Mouse (Mus musculus): ENCODE data around the gene Ntsr2. TPM values are rescaled to one million over a fixed set of nuclear protein-coding genes. Genes with fewer than 3 reads are reported as not detected.
A peak's percentile ranks its signal among the peaks of the same experiment; 100 is the strongest.

Ntsr2 gene
- polyA plus RNA-seq, 1 experiment from 2014 or later: 0.13 TPM

DNA sequence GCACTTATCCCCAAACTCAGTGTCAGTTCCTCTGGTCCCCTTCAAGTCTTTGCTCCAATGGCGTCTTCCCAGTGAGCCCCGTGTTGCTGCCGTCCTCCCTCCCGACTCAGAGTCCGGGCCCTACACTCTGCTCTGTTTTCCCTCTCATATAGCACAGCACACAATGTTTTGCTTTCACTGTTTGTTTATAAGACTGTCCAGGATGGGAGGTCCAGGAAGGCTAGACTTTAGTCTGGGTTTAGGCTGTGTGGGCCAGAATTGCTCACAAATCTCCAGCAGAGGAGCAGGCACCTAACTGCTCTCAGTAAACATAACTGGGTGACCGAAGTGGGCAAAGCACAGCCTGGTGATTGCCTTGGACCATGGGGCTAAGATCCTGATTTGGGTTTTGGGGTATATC, 19.9 kb upstream of the Ntsr2 start:
- no peak overlapping the region for H3K27ac ChIP-seq
- no peak overlapping the region for H3K4me2 ChIP-seq
- H3K9me3 ChIP-seq (replicated peaks): no peaks in the 10 kb centered on the region
- no peak overlapping the region for H3K4me3 ChIP-seq
- H3K36me3 ChIP-seq: no peaks in the 10 kb centered on the region
- H3K27me3 ChIP-seq: no peaks in the 10 kb centered on the region
- WGBS: 83% methylated on average over 6 of the region's 6 CpGs
- peaks cover 10% of the 10 kb centered on the region for H3K4me1 ChIP-seq (replicated peaks)
- ATAC-seq (replicated peaks; ENCODE audit: insufficient number of reproducible peaks, insufficient read depth, low FRiP score, low read depth): no peak
- H3K9ac ChIP-seq: no peak overlapping the region

DNA sequence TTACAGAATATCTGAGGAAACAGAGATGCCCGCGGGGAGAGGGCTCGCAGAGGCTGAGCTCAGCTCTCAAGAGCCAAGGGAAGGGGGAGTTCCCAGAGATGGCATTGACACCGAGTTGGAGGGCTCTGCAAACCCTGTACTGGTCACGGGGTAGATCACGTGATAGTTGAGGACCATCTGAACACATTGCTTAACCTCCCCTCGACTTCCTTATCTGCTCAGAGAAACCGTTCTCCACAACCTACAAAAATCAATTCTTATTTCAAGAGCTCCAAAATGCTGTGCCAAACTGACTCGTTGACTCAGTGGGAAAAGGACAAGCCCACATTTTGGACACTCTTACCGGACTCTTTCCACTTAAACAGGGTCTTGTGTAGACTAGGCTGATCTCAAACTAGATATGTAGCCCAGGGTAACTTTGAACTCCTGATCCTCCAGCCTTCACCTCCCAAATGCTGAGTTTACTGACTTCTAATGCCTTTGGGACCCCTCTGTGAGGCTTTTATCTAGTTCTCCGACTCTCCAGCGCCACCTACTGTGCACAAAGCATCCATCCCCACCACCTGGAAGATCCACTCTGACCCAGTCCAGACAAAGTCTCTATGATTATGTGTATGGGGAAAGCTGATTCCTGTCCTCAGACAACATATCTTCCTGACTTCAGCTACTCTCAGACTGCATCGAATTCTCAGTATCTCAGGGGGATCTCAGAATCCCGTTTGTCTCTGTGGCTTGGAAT, 18.9 kb upstream of the Ntsr2 start:
- H3K4me1 ChIP-seq (replicated peaks): peaks cover 16% of the 10 kb centered on the region
- no peaks in the 10 kb centered on the region for H3K27me3 ChIP-seq
- no peak for ATAC-seq (replicated peaks; ENCODE audit: insufficient number of reproducible peaks, insufficient read depth, low FRiP score, low read depth)
- H3K4me2 ChIP-seq: no peak overlapping the region
- H3K9ac ChIP-seq: no peak overlapping the region
- H3K27ac ChIP-seq: no peak overlapping the region
- H3K36me3 ChIP-seq: no peaks in the 10 kb centered on the region
- 52% methylated on average over 14 of the region's 14 CpGs for WGBS
- no peak overlapping the region for H3K4me3 ChIP-seq
- H3K9me3 ChIP-seq (replicated peaks): no peaks in the 10 kb centered on the region

DNA sequence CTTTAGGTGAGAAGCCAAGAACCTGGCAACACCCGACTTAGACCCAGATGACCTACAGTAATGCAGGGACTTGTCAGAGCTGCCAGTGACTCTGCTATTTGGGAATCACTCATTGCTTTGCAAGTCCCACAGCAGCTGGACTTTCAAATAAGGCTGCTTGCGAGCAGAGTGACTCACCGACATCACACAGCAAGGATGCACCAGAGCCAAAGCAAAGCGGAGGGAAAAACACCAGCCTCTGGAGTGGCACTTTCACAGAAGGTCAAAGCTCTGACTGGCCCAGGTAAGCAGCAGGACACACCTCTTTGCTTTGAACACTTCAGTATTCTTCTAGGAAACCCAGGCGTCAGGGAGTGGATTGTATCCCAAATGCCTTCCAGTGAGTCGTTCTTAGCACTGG, 17.4 kb upstream of the Ntsr2 start:
- ATAC-seq (replicated peaks; ENCODE audit: insufficient number of reproducible peaks, insufficient read depth, low FRiP score, low read depth): no peak
- no peak overlapping the region for H3K4me3 ChIP-seq
- H3K4me1 ChIP-seq (replicated peaks): peaks cover 6% of the 10 kb centered on the region
- no peaks in the 10 kb centered on the region for H3K9me3 ChIP-seq (replicated peaks)
- H3K36me3 ChIP-seq: no peaks in the 10 kb centered on the region
- H3K27ac ChIP-seq: no peak overlapping the region
- H3K9ac ChIP-seq: no peak overlapping the region
- H3K27me3 ChIP-seq: no peaks in the 10 kb centered on the region
- 65% methylated on average over 6 of the region's 6 CpGs for WGBS
- no peak overlapping the region for H3K4me2 ChIP-seq

DNA sequence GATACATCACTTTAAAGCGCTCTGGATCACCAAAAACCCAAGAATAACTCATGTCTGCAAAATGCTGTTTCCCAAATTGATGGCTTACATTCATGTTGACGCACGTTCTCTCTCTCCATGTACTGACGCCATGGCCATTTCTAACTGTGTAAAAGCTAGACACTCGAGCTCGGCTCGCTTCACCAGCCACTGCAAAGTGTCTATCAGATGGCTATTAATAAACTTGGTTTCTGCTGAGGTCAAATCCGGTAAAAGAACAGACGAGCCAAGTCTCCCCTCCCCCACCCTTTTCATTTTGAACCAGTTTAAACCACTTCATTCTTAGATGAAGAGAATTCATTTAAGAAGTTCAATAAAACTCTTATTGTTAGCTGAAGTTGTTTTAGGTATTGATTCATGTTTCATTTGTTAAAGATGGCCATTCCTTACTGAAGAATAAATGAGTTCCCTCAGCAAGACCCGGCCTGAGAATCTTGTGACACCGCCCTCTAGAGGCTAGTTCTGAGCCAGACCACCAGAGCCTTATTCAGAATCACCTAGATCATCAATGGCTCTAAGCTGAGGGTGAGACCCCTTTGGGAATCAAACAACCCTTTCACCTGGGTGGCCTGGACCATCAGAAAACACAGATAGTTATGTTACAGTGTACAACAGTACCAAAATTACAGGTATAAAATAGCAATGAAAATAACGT, 14.0 kb upstream of the Ntsr2 start:
- no peak for ATAC-seq (replicated peaks; ENCODE audit: insufficient number of reproducible peaks, insufficient read depth, low FRiP score, low read depth)
- Histone ChIP-seq H3K9ac (no peak overlapping the region), H3K27me3 (no peaks in the 10 kb centered on the region), H3K4me3 (no peak overlapping the region), H3K4me2 (peak overlapping the region; percentile 12; the same call in 1 of the 2 replicates), H3K36me3 (no peaks in the 10 kb centered on the region), H3K9me3 (replicated peaks) (no peaks in the 10 kb centered on the region), H3K4me1 (replicated peaks) (peaks cover 16% of the 10 kb centered on the region), H3K27ac (no peak overlapping the region)
- WGBS: 48% methylated on average over 12 of the region's 12 CpGs

DNA sequence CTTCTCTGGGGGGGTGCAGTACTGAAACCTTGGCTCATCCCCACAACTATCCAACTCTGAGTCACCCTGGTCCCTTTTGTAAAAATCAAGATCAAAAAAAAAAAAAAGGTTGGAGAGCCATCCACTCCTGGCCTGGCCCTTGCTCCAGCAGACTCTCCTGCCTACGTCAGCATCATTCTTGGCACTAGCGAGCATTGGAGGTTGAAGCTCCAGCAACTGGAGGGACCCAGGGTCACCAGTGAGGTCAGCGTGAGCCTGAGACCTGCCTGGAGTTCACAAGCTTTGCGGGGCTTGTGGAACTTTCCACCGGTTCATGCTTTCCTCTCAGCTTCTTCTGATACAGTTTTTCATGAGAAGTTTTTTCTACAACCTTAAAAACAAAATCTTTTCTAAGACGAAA, 13.1 kb upstream of the Ntsr2 start:
- Histone ChIP-seq H3K4me1 (replicated peaks) (peaks cover 22% of the 10 kb centered on the region), H3K27ac (no peak overlapping the region), H3K9me3 (replicated peaks) (no peaks in the 10 kb centered on the region), H3K27me3 (no peaks in the 10 kb centered on the region), H3K4me3 (no peak overlapping the region), H3K36me3 (no peaks in the 10 kb centered on the region), H3K4me2 (no peak overlapping the region), H3K9ac (no peak overlapping the region)
- no peak for ATAC-seq (replicated peaks; ENCODE audit: insufficient number of reproducible peaks, insufficient read depth, low FRiP score, low read depth)
- 93% methylated on average over 6 of the region's 6 CpGs for WGBS

DNA sequence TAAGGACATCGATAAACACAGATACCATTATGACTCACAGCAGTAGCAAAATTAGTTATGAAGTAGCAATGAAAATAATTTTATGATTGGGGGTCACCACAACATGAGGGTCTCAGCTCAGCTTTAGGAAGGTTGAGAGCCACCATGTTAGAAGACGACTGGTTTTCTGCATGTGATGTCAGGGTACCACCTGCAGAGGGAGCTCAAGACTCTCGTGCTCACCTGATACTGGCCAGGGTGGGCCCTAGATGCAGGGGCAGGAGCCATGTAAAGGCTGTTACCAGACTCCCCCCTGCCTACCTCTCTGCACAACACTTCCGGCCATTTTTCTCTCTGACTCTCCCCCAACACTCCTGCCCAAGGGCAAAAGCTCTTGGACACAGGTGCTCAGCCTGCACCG, 11.2 kb upstream of the Ntsr2 start:
- WGBS: 58% methylated on average over 5 of the region's 5 CpGs
- Histone ChIP-seq H3K4me2 (no peak overlapping the region), H3K27me3 (no peaks in the 10 kb centered on the region), H3K36me3 (no peaks in the 10 kb centered on the region), H3K9ac (no peak overlapping the region), H3K4me3 (no peak overlapping the region), H3K27ac (no peak overlapping the region), H3K9me3 (replicated peaks) (no peaks in the 10 kb centered on the region), H3K4me1 (replicated peaks) (peaks cover 24% of the 10 kb centered on the region)
- no peak for ATAC-seq (replicated peaks; ENCODE audit: insufficient number of reproducible peaks, insufficient read depth, low FRiP score, low read depth)

DNA sequence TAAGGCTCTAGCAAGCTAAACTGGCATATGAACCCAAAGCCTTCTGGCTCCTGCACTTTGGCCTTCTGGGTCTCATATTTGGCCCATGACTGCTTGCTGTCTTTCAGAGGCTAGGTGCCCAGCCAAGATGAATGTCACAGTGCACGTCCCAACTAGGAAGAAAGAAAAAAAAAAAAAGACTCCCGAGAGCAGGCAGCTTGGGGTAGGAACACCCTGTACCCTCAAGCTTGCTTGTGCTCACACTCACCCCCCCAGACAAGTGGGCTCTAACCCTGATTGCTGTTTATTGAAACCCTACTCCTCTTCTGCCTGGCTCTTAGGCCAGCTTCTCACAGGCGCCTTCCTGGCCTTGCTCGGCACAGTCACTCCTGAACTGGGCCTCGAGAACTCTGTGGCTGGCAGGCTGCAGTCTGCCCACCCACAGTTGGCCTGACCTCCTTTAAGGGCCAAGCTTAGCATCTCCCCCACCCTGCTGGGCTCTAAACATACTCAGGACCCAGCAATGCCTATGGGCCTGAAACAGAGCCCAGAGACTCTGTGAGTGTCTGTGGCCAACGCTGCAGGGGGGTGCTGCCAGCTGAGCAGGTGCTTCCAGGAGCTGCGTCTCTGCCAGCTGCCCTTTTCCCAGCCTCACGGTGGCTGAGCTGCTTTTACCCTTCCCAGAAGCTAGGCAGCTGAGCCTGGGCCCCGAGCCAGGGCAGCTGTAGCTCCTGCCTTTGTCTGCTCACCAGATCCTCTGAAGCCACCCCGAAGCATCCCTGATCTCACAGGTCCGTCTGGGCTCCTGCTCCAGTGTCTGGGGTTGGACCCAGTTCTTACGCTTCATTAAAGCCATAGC, 9.5 kb upstream of the Ntsr2 start:
- peaks cover 23% of the 10 kb centered on the region for H3K4me1 ChIP-seq (replicated peaks)
- no peak overlapping the region for H3K4me2 ChIP-seq
- H3K9me3 ChIP-seq (replicated peaks): no peaks in the 10 kb centered on the region
- H3K36me3 ChIP-seq: no peaks in the 10 kb centered on the region
- H3K27me3 ChIP-seq: no peaks in the 10 kb centered on the region
- ATAC-seq (replicated peaks; ENCODE audit: insufficient number of reproducible peaks, insufficient read depth, low FRiP score, low read depth): peak; percentile 60; the same call in 1 of the 2 replicates
- H3K9ac ChIP-seq: peak overlapping the region; percentile 36
- H3K4me3 ChIP-seq: no peak overlapping the region
- H3K27ac ChIP-seq: peak overlapping the region; percentile 83
- 34% methylated on average over 12 of the region's 12 CpGs for WGBS

DNA sequence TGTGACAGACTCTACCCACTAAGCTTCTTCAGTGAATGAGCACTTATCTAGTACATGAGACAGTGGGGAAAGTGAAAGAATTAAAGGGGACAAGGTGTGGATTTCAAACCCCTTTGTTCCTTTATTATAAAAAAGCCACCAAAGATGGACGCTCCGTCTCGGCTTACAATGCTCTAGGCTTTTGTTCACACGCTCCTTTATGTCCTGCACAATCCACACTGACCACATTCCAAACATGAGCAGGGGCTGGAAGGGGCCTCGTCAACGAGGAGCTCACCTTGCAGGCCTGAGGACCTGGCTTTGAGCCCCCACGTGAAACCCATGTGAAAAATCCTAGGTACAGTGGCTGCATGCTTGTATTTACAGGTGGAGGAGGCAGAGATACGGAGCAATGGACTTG, 8.5 kb upstream of the Ntsr2 start:
- Histone ChIP-seq H3K27ac (0 out of 2 replicates have a peak overlapping the region, but pooled peaks have one; percentile 83), H3K4me3 (no peak overlapping the region), H3K9me3 (replicated peaks) (no peaks in the 10 kb centered on the region), H3K9ac (no peak overlapping the region), H3K4me2 (no peak overlapping the region), H3K4me1 (replicated peaks) (peaks cover 24% of the 10 kb centered on the region), H3K36me3 (no peaks in the 10 kb centered on the region), H3K27me3 (no peaks in the 10 kb centered on the region)
- 71% methylated on average over 8 of the region's 8 CpGs for WGBS
- no peak for ATAC-seq (replicated peaks; ENCODE audit: insufficient number of reproducible peaks, insufficient read depth, low FRiP score, low read depth)

DNA sequence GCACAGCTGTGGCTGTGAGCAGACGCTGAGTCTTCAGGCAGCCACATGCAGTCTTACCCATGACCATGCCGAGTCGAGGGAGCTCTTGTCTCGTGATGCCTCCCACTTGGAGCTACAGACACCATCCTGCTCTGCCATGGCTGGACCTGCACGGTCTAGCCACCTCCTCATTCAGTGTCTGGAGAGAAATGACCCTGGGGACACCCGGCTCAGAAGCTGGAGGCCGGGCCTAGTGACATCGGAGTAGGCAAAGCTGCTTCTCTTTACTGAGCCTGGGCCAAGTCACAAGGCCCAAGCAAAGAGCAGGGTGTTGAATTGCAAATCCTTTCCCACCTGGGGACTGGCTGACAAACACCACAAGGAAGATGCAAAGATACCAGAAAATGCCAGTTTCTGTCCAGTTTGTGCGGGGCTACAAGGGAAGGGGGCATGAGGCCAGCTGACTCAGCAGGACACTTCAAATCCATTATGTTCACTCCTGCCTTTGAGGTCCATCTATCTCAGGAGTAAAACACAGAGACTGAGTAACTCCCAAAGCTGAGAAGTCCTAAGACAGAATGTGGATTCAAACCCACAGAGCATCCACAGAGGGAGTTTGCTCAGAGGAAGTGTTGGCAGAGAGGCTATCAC, 6.3 kb upstream of the Ntsr2 start:
- no peak overlapping the region for H3K27ac ChIP-seq
- H3K4me2 ChIP-seq: no peak overlapping the region
- WGBS: 49% methylated on average over 9 of the region's 9 CpGs
- H3K4me3 ChIP-seq: no peak overlapping the region
- H3K9ac ChIP-seq: no peak overlapping the region
- ATAC-seq (replicated peaks; ENCODE audit: insufficient number of reproducible peaks, insufficient read depth, low FRiP score, low read depth): no peak
- H3K36me3 ChIP-seq: no peaks in the 10 kb centered on the region
- no peaks in the 10 kb centered on the region for H3K27me3 ChIP-seq
- peaks cover 29% of the 10 kb centered on the region for H3K4me1 ChIP-seq (replicated peaks)
- no peaks in the 10 kb centered on the region for H3K9me3 ChIP-seq (replicated peaks)

DNA sequence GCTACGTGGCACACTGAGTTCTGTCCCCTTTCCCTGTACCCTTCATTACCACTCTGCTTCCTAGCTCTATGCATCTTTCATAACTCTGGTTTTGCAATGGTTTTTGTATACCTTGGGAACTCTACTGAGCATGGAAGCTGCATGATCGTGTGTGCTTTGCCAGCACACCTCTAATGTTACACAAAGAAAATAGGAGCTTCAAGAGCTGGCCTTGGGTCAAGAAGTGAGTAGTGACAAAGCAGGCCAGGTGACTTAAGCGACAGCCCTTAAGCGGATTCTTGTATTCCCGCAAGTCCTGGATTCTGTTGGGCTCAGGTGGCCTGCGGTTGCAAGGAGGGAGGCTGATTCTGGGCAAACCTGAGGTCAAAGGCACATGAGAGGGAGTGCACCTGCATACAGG, 4.9 kb upstream of the Ntsr2 start:
- no peak for ATAC-seq (replicated peaks; ENCODE audit: insufficient number of reproducible peaks, insufficient read depth, low FRiP score, low read depth)
- Histone ChIP-seq H3K4me2 (no peak overlapping the region), H3K27ac (no peak overlapping the region), H3K36me3 (no peaks in the 10 kb centered on the region), H3K4me3 (no peak overlapping the region), H3K4me1 (replicated peaks) (peaks cover 30% of the 10 kb centered on the region), H3K9ac (no peak overlapping the region), H3K9me3 (replicated peaks) (no peaks in the 10 kb centered on the region), H3K27me3 (peaks cover 7% of the 10 kb centered on the region)
- WGBS: 92% methylated on average over 6 of the region's 6 CpGs

DNA sequence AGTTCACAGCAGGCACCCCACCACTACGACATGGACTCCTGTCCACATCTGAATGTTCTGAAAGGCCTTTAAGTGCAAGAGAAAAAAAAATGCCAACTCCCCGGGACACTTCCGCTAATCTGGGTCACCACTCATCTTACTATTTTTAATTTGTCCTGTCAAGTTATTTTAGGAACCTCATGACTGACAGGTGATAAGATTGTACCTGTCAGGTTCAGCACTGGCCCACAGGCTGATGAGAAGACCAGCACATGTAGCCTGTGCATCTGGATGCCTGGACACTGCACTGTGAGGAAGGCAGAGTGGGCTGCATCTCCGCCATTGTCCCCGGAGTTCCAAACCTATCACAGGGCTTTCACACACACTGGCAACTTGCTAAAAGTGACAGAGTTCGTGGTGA, 3.4 kb upstream of the Ntsr2 start:
- ATAC-seq (replicated peaks; ENCODE audit: insufficient number of reproducible peaks, insufficient read depth, low FRiP score, low read depth): peak; percentile 44; the same call in 1 of the 2 replicates
- peak overlapping the region; percentile 78 for H3K27ac ChIP-seq
- H3K4me2 ChIP-seq: peak overlapping the region; percentile 7; the same call in 1 of the 2 replicates
- H3K9me3 ChIP-seq (replicated peaks): no peaks in the 10 kb centered on the region
- H3K36me3 ChIP-seq: no peaks in the 10 kb centered on the region
- no peak overlapping the region for H3K4me3 ChIP-seq
- H3K4me1 ChIP-seq (replicated peaks): peaks cover 21% of the 10 kb centered on the region
- H3K9ac ChIP-seq: no peak overlapping the region
- WGBS: 30% methylated on average over 6 of the region's 6 CpGs
- peaks cover 21% of the 10 kb centered on the region for H3K27me3 ChIP-seq
